Mouse (Mus musculus): Measurements from ENCODE around the gene Cycs. TPM values are rescaled to one million over a fixed set of nuclear protein-coding genes. Genes with fewer than 3 reads are reported as not detected.

Cycs gene
- polyA plus RNA-seq, 1 experiment: 3.7 TPM

DNA sequence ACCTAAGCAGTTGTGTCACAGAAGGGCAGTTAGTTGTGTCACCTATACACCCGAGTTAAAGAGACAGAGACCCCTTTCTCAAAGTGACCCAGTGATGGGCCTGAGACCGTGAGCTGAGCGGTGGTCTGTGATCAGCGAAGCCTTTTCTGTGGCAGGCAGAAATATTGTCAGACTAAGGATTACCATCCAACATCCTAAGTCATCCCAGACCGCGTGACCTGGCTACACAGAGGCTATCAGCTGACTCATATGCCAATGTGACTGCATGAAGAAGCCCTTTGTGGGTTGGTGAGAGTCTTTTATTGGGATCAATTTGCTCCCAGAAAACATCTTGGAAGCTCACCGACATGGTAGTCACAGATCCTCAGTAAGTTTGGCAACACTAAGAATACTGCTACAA is 43.6 kb downstream of the Cycs start:
- no peak for TF ChIP-seq GATA1 (IDR thresholded peaks at IDR 0.05; ENCODE audit: low read length)

DNA sequence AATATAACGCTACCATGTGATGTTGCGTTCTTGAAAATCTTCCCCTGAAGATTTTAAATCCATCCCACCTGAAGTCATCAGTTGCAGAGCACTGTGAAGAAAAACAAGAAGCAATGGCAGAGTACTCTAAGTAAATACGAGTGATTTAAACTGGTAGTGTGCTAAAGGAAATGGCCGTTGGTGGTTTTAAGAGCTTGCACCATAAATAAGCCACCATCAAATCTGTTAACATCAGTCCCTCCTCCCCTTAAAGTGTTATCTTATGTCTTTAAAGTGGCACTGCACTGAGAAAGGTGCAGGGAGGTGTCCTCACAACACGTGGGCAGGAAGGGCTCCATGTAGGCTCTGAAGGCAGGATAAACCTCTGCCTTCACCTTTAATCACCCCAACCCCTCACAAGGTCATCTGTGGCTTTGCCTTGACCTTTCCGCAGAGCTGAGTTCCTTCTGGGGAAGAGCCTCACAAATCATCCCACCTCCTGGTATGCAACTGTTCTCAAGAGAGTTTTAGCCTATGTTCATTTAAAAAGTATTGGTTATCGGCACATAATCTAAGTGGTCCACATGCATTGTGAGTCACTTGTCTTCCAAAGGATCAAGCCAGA is 44.7 kb downstream of the Cycs start:
- no peak for TF ChIP-seq GATA1 (IDR thresholded peaks at IDR 0.05; ENCODE audit: low read length)

DNA sequence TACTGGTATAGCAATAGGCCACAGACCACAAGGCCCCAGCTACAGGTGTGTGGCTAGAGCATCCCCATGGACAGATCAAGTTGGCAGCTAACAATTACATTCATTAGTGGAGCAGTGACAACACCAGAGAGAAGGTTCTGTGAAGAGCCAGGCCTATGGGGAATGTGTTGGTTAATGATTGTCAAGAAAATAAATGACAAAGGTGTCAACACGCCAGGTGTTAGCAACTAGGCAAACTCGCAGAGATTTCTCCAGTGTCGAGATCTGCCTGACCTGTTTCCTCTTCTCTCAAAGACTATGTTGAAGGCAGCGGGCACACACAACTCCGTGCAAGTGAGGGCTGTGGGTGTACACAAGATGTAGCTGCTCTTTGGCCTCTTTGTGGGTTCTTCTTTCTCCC is 46.2 kb downstream of the Cycs start:
- no peak for TF ChIP-seq GATA1 (IDR thresholded peaks at IDR 0.05; ENCODE audit: low read length)

DNA sequence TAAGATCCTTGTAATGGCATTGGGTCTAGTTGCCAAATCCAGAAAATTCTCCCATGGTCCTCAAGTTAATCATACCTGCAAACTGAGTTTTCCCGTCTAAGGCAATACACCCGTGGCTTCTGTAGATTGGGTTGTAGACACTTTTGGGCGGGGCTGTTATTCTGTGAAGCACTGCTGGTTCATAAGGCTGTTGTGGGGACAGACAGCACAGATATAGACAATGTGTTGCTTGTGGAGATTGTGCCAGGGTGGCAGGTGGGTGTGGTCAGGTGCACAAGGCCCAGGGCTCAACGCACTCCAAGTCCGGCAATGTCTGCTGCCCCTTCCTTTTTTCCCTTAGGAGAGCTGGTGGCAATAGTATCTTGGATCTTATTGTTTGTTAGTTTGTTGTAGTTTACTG is 48.0 kb downstream of the Cycs start:
- no peak for TF ChIP-seq GATA1 (IDR thresholded peaks at IDR 0.05; ENCODE audit: low read length)

Other genes with a start within 250 kb of the Cycs start
- not detected in 2 replicates for gene Osbpl3, start 110.3 kb downstream of the Cycs start, polyA plus RNA-seq (2012)
- gene 4921507P07Rik, start 30.1 kb upstream of the Cycs start, polyA plus RNA-seq (2012): not detected in 2 replicates
- not detected in 2 replicates for gene Npvf, start 87.9 kb upstream of the Cycs start, polyA plus RNA-seq (2012)